Mouse (Mus musculus) forebrain, embryonic 11.5 days (tissue): Measurements from ENCODE around the gene Morn1. TPM values are rescaled to one million over a fixed set of nuclear protein-coding genes. Genes with fewer than 3 reads are reported as not detected.

Experiments used
- ATAC-seq: fragments of 200-750 bp; cut with Nextera tagmentation; replicated peaks from 2 replicates; pipeline ENCODE4 v1.8.0; 2017; ENCODE audit warnings: moderate TSS enrichment; ENCODE audit not compliant: low FRiP score
- DNase-seq: peaks from one replicate; pipeline ENCODE4 v3.0.0-alpha.2; 2017; ENCODE audit warnings: low spot score
- H3K27ac ChIP-seq: fragments of 300-500 bp; sonication (generic); 2 replicates; pipeline ENCODE4 v1.5.1; 2014; ENCODE audit warnings: low read depth, low read length
- H3K27me3 ChIP-seq: fragments of 300-500 bp; sonication (generic); 2 replicates; pipeline ENCODE4 v1.6.1; 2014; ENCODE audit warnings: mild to moderate bottlenecking, low read length, mixed read lengths; ENCODE audit not compliant: control insufficient read depth, insufficient read depth
- H3K36me3 ChIP-seq: fragments of 300-500 bp; sonication (generic); 2 replicates; pipeline ENCODE4 v1.6.1; 2014; ENCODE audit warnings: mild to moderate bottlenecking, low read length, moderate library complexity, mixed read lengths; ENCODE audit not compliant: control insufficient read depth, insufficient read depth
- H3K4me1 ChIP-seq: fragments of 300-500 bp; sonication (generic); replicated peaks from 2 replicates; pipeline ENCODE4 v1.6.1; 2014; ENCODE audit warnings: low read length, mixed read lengths; ENCODE audit not compliant: control insufficient read depth, insufficient read depth
- H3K4me2 ChIP-seq: fragments of 300-500 bp; sonication (generic); 2 replicates; pipeline ENCODE4 v1.6.1; 2014; ENCODE audit warnings: low read depth, mild to moderate bottlenecking, low read length, moderate library complexity, mixed read lengths; ENCODE audit not compliant: severe bottlenecking
- H3K4me3 ChIP-seq: fragments of 300-500 bp; sonication (generic); 2 replicates; pipeline ENCODE4 v1.5.1; 2014; ENCODE audit warnings: low read depth, low read length
- H3K9ac ChIP-seq: fragments of 300-500 bp; sonication (generic); 2 replicates; pipeline ENCODE4 v1.6.1; 2014; ENCODE audit warnings: low read length
- H3K9me3 ChIP-seq: fragments of 300-500 bp; sonication (generic); 2 replicates; pipeline ENCODE4 v1.6.1; 2016; ENCODE audit warnings: low read length, mixed read lengths; ENCODE audit not compliant: control insufficient read depth
- whole genome bisulfite sequencing: fragments of 180-500 bp; shearing (Covaris S2); extraction: QIAGEN DNeasy Blood & Tissue Kit; methylation state at CpG from one replicate; pipeline ENCODE4 v1.1.7; 2014; 5-methylcytosine and 5-hydroxymethylcytosine counted together
- polyA plus RNA-seq: library from polyadenylated mRNA; unstranded; fragments of >200 nt; fragmentation: Nextera tagmentation; extraction: Ambion mirVana; gene quantifications from 2 replicates; pipeline ENCODE4 v1.2.1, GENCODE M21; 2014

The Morn1 gene
- polyA plus RNA-seq, 1 experiment from 2014 or later: 4.8 TPM

DNA sequence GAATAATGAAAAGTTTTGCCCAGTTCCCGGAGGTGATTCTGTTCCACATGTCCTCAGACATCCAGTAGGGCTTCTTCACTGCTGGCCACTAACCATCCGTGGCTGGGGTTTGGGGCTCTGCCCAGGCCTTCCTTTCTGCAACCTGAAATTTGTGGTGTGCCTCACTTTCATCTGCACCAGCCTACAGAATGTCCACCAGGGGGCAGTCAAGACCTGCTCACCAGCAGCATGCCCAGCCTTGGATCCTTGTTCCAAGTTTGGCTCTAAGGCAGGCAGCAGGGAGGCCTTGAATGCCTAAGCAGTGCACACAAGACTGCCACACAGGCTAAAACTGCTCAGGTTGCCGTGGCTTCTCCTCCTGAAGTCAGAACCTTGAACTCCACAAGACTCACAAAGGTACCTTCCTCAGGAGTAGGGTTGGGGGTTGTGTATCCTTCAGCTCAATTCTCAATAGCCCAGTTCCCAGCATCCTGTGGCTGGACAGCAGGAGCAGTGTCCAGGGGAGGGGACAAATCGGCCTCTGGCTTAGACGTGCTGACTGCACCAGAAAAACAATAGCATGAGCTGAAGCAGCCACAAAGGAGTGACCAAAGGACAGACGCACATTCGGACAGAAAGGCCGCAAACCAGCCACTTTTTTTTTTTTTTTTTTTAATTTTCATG is 9.0 kb downstream of the Morn1 start:
- H3K27ac ChIP-seq: no peak overlapping the region
- peak; percentile 87 for ATAC-seq

DNA sequence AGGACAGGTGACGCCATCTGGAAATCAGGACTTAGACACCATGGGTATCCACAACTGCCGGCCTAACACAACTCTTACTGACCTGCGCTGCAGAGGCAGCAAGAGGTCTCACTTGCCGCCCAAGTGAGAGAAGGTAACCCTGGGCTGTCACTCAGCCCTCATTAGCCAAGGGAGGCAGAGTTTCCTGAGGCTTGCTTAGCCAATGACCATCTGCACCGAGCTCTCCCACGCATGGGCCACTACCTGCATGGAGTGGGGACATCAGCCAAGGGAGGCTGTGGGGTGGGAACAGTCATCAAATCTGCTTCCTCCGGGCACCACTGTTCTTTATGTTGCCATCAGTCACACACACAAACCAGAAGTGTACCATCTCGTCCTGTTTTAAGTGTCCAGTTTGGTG is 9.6 kb downstream of the Morn1 start:
- H3K27me3 ChIP-seq: no peaks in the 10 kb centered on the region
- WGBS: 91% methylated on average over 8 of the region's 8 CpGs
- no peak overlapping the region for H3K4me3 ChIP-seq
- ATAC-seq (no peak), DNase-seq (no peak)
- H3K4me1 ChIP-seq: peaks cover 4% of the 10 kb centered on the region; the same call in 1 of the 2 replicates
- H3K4me2 ChIP-seq: no peak overlapping the region
- H3K9me3 ChIP-seq: no peaks in the 10 kb centered on the region
- H3K9ac ChIP-seq: no peak overlapping the region; the same call in 1 of the 2 replicates
- no peaks in the 10 kb centered on the region for H3K36me3 ChIP-seq
- H3K27ac ChIP-seq: no peak overlapping the region

More for the DNA sequence above, 9.0 kb downstream of the Morn1 start:
- WGBS: 29% methylated on average over 8 of the region's 8 CpGs
- Histone ChIP-seq H3K4me3 (no peak overlapping the region), H3K4me1 (no peaks in the 10 kb centered on the region; the same call in 1 of the 2 replicates), H3K4me2 (no peak overlapping the region), H3K36me3 (no peaks in the 10 kb centered on the region), H3K27me3 (no peaks in the 10 kb centered on the region), H3K9ac (peak overlapping the region; percentile 31; the same call in 1 of the 2 replicates), H3K9me3 (no peaks in the 10 kb centered on the region)
- peak; percentile 92 for DNase-seq

DNA sequence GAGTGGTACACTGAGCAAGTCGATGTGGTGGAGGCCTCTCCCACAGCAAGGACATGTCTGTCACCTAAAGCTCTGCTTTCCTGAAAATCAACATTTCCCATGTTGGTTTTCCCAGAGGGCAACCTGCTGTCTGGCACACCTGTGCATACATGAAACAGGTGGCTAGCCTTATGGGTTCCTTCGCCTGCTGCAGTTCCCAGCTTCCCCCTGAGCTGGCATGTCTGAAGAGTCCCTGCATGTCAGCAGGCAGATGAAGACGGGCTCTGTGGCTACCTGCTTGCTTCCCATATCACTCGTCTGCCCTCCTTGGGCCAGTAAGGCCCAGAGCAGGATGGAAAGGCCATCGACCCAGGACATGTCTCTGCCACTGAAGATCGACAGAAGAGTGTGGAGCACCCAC is 11.1 kb downstream of the Morn1 start:
- ATAC-seq (no peak), DNase-seq (no peak)
- H3K4me2 ChIP-seq: no peak overlapping the region
- no peak overlapping the region for H3K4me3 ChIP-seq
- H3K27ac ChIP-seq: no peak overlapping the region
- H3K36me3 ChIP-seq: no peaks in the 10 kb centered on the region
- H3K9ac ChIP-seq: no peak overlapping the region
- peaks cover 5% of the 10 kb centered on the region; the same call in 1 of the 2 replicates for H3K4me1 ChIP-seq
- no peaks in the 10 kb centered on the region for H3K9me3 ChIP-seq
- no peaks in the 10 kb centered on the region for H3K27me3 ChIP-seq
- 85% methylated on average over 6 of the region's 6 CpGs for WGBS

DNA sequence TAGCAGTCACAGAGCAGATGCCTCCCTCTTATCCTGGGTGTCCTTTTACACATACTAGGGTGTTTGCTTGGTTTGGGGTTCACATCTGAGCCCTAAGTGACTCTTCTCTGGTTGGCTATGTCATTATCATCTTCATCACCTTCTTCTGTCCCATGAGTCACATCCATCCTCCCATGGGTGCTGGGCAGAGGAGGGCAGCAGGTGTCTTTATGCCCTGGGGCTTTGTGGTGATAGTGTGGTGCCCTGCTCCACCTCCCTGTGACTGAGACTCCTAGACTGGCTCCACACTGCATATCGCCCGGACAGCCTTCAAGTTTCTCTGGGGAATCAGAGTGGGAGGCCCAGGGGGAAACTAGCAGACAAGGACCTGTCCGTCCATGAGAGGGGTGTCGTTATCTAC is 12.2 kb downstream of the Morn1 start:
- no peaks in the 10 kb centered on the region for H3K9me3 ChIP-seq
- H3K36me3 ChIP-seq: no peaks in the 10 kb centered on the region
- peaks cover 5% of the 10 kb centered on the region; the same call in 1 of the 2 replicates for H3K4me1 ChIP-seq
- DNase-seq (no peak), ATAC-seq (no peak)
- H3K4me2 ChIP-seq: no peak overlapping the region
- 87% methylated on average over 4 of the region's 4 CpGs for WGBS
- no peak overlapping the region for H3K27ac ChIP-seq
- H3K27me3 ChIP-seq: no peaks in the 10 kb centered on the region
- no peak overlapping the region for H3K4me3 ChIP-seq
- no peak overlapping the region for H3K9ac ChIP-seq

DNA sequence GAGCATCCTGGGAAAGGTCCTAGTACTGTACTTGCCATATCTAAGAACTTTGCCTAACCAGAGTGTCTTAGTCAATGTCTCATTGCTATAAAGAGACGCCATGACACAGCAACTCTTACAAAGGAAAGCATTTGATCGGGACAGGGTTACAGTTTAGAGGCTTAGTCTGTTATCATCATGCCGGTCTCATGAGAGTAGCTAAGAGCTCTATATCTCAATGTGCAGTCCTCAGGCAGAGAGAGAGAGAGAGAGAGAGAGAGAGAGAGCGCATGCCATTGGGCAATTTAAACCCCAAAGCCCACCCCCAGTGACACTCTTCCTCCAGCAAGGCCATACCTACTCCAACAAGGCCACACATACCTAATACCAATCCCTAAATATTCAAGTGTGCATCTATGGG is 21.5 kb downstream of the Morn1 start:
- Histone ChIP-seq H3K36me3 (no peaks in the 10 kb centered on the region), H3K4me1 (no peaks in the 10 kb centered on the region), H3K27ac (no peak overlapping the region), H3K4me3 (no peak overlapping the region), H3K27me3 (no peaks in the 10 kb centered on the region), H3K4me2 (no peak overlapping the region), H3K9me3 (no peaks in the 10 kb centered on the region), H3K9ac (no peak overlapping the region)
- DNase-seq (no peak), ATAC-seq (no peak)
- 96% methylated on average over 4 of the region's 4 CpGs for whole genome bisulfite sequencing

DNA sequence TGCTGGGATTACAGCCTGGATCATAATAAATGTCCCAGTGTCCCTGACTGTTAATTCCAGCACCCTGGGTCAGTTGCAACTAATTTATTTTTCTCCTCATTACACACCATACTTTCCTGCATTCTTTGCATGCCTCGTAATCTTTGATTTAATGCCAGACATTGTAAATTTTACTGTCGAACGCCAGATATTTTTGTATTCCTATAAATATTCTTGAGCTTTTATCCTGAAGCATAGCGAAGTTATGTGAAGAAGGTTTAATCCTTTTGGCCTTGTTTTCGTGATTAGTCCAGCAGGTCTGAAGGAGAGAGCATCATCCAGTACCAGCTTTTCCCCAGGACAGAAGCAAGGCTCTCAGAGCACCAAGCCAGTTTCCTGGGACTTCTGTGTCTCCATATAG is 23.1 kb downstream of the Morn1 start:
- WGBS: 91% methylated on average over 5 of the region's 5 CpGs
- Histone ChIP-seq H3K36me3 (no peaks in the 10 kb centered on the region), H3K4me1 (no peaks in the 10 kb centered on the region), H3K9me3 (no peaks in the 10 kb centered on the region), H3K27me3 (no peaks in the 10 kb centered on the region), H3K4me2 (no peak overlapping the region), H3K9ac (no peak overlapping the region), H3K27ac (no peak overlapping the region), H3K4me3 (no peak overlapping the region)
- ATAC-seq (no peak), DNase-seq (no peak)

DNA sequence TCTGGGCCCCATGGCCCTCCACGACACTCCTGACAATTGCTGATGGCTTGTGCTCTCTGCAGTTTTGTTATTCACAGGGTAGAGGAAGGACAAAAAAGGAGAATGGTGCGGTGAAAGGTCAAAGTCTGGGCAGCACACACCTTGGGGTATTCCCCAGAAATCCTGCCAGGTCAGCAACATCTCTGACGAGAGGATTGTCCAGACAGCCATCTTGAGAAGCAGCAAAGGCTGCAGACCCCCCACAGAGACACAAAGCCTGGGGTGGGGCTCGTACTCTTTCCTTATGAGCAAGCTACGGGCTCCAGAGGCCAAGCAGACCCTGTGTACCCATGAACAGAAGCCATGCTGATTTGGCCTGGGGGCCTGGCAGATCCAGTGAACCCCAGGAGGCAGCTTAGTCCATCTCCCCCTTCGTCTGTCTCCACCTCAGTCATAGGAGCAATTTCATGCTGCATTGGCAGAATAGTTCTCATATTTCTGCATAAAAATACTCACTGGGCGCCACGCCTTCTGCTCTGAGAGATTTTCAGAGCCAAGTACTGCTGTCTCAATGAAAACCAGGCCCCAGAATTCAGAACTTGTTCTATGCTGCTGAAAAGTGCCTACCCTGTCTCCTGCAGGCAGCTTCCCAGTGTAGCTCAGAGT is 27.5 kb downstream of the Morn1 start:
- 62% methylated on average over 8 of the region's 8 CpGs for WGBS
- no peak overlapping the region for H3K27ac ChIP-seq
- DNase-seq: no peak
- H3K4me1 ChIP-seq: no peaks in the 10 kb centered on the region
- H3K36me3 ChIP-seq: no peaks in the 10 kb centered on the region
- H3K4me2 ChIP-seq: no peak overlapping the region
- H3K9ac ChIP-seq: no peak overlapping the region
- no peaks in the 10 kb centered on the region for H3K9me3 ChIP-seq
- H3K27me3 ChIP-seq: no peaks in the 10 kb centered on the region
- no peak for ATAC-seq
- H3K4me3 ChIP-seq: no peak overlapping the region

DNA sequence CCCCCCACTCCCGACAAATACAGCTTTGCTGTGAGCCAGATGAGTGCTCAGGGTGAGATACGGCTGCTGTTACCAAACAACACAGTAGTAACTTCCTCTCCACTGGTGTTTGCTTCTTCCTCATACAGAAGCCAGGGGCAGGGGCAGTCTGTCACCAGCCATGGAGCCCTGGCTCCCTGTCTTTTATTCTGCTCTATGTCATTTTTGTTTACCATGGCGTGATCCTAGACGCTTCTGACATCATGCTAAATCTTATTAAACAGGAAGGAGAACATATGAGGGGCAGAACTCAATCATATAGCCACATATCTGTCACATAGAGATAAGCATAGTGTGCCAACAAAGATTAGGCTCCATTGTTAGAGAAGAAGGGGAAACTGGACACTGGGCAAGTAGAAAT is 30.2 kb downstream of the Morn1 start:
- DNase-seq: no peak
- H3K4me3 ChIP-seq: no peak overlapping the region
- 92% methylated on average over 4 of the region's 4 CpGs for WGBS
- no peaks in the 10 kb centered on the region for H3K9me3 ChIP-seq
- no peaks in the 10 kb centered on the region for H3K27me3 ChIP-seq
- H3K9ac ChIP-seq: no peak overlapping the region
- no peaks in the 10 kb centered on the region for H3K36me3 ChIP-seq
- H3K4me1 ChIP-seq: no peaks in the 10 kb centered on the region
- H3K27ac ChIP-seq: no peak overlapping the region
- H3K4me2 ChIP-seq: no peak overlapping the region
- ATAC-seq: no peak
